Mouse (Mus musculus) embryonic fibroblast, embryonic 13.5 days (primary cell): ENCODE data around the gene Ppp1r9a.

Experiments used
- CTCF ChIP-seq: IDR thresholded peaks from 2 replicates; pipeline ENCODE4 v1.5.1; 2011; ENCODE audit warnings: mild to moderate bottlenecking, control low read depth, low read length, moderate library complexity, borderline replicate concordance; ENCODE audit not compliant: insufficient read depth
- POLR2A ChIP-seq: IDR thresholded peaks from 2 replicates; pipeline ENCODE4 v1.6.1; 2011; ENCODE audit warnings: low read depth, mild to moderate bottlenecking, control low read depth, low read length, moderate library complexity

DNA sequence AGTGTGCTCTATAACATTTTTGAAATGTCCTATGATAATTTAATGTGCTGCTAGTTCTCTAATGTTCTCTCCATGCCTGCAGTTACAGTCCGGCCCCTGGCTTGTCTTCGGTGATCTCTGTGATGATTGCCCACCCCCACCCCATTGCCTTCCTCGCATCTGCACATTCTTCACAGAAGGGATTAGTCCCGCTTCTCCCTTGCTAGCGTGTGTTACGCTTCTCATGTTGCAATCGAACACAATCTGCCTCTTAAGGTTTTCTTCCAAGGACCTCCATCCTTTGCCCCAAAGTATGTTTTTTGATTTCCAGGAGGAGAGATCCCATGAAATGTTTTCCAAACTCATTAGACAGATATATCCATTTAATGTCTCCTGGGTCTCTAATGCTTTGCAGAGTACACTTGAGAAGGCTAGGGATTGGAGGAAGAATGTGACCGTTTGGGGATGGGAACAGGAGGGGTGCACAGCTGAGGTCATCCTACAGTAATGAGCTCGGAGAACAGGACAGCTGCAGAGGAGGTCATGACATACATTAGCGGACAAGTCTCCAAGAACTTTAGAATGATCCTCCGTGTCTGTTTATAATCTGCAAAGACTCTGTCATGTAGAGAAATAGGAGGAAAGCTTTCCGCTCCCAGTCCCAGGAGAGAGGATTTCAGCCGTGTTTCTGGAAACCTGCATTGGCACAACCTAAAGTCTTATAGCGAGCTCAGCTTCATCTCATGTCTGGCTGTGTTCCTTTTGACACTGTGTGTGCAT is 91.6 kb downstream of the Ppp1r9a start:
- TF ChIP-seq CTCF (no peak), POLR2A (no peak)
